Mouse (Mus musculus): ENCODE measurements around the gene Chchd1.

DNA sequence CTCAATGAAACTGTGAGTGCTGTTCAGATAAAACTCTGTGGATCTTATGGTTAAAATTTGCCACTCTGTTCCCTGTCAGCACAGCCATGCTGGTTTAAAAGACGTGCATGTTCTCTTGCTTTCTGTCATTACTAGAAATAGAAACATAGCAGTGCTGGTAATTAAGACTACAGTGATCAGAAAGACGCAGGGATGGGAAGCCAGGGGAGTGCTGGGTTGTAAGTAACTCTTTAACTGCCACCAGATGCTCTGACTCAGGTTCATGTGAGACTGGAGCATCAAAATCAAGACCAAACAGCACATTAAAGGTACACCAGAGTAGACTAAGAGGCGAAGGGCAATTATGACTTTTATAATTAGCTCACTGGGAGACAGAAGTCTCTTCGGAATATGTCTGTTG, 45.6 kb downstream of the Chchd1 start:
- TF ChIP-seq MAFK (IDR thresholded peaks at IDR 0.05; ENCODE audit: insufficient read depth, low read depth, low read length) (no peak), HCFC1 (IDR thresholded peaks at IDR 0.05; ENCODE audit: borderline replicate concordance, insufficient read depth, low read length) (no peak)

Data from ES-E14 (cell line).